27 mouse cellular contexts compared by ENCODE assay signal in the genomic region with DNA sequence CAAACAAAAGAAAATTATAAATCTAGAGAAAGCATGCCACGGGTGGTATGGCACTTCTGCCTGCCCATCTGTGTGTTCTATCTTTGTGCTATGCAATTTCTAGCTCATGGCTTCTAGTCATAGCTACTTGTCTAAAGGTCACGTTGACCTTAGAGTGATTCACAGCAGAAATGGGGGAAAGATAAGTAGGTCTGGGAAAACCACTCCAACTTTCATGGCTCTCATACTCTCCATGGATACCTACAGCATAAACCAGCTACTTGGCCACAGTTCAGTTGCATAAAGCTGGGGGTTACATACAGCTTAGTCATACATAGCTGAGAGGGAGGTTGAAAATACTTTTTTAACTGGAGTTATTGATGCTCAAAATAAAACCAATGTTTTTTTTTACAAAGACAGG.
DNase-seq lines count a peak whose midpoint lies in the region; ATAC-seq and TF ChIP-seq lines count a peak whose summit lies in the region.
"Had no signal": no experiment of that assay in that cellular context is flagged by ENCODE, and none has a peak within 500 bp of the region (broad histone marks: within the 10 kb centered on the region; RNA-seq: fewer than 3 reads in every experiment).

No protein-coding gene starts in this region.

- no peak for DNase-seq in frontal cortex, postnatal 14 days (ENCODE audit: low spot score in 2 of 2)
- DNase-seq in left cerebral cortex, adult 2 months (ENCODE audit: extremely low spot score in 1 of 2, low spot score in 2 of 2), result peak in 1 of 2 experiments; percentile 14
- DNase-seq in left cerebral cortex, adult 11 months (ENCODE audit: low spot score), result no peak
- peak; percentile 67 for DNase-seq in brain, adult 2 months (ENCODE audit: low read depth, low spot score)
- peak; percentile 10 for DNase-seq in right cerebral cortex, postnatal 25 days
- DNase-seq in testis, postnatal 10 days (ENCODE audit: low spot score), result no peak
- DNase-seq: adrenal gland, postnatal 10 days; cerebellum, adult 11 months; cerebellum, adult 9-10 months; cerebellum, postnatal 36 days; gastrocnemius, postnatal 14 days; heart, adult 11 months; heart, postnatal 36 days; kidney, adult 2 months; retina, postnatal 1 day; thymus, postnatal 14 days had no signal

- peak; percentile 92 for ATAC-seq in frontal cortex, adult (ENCODE audit: low TSS enrichment)
- ATAC-seq: forebrain, embryonic 14.5 days; hindbrain, postnatal 0 days; intestine, embryonic 15.5 days; midbrain, embryonic 15.5 days had no signal

- intact Hi-C loops in left cerebral cortex, adult 2 months (cut with DNase I), result loop anchor here (1.0 kb wide), 1 partner anchor 110 kb away; no protein-coding TSS in a partner anchor

- H3K4me3 ChIP-seq in left cerebral cortex, adult 2 months, result no peak overlapping the region
- H3K4me3 ChIP-seq: hindbrain, embryonic 12.5 days; intestine, embryonic 15.5 days; limb, embryonic 13.5 days; lung, embryonic 15.5 days; midbrain, embryonic 10.5 days; midbrain, embryonic 15.5 days; neural tube, embryonic 15.5 days had no signal

- H3K27ac ChIP-seq in left cerebral cortex, adult 2 months, result 0 out of 2 replicates have a peak overlapping the region, but pooled peaks have one; percentile 15
- H3K27ac ChIP-seq: hindbrain, embryonic 12.5 days; hindbrain, postnatal 0 days; intestine, embryonic 15.5 days; kidney, postnatal 0 days; limb, embryonic 13.5 days; lung, embryonic 15.5 days; midbrain, embryonic 10.5 days; midbrain, embryonic 15.5 days; neural tube, embryonic 15.5 days had no signal

- no peak for TF ChIP-seq CTCF in left cerebral cortex, adult 2 months (IDR thresholded peaks at IDR 0.05)

Comparison
In these comparisons a context has a peak if more than half of its experiments do, and no peak if none do; other contexts are left out.
1. DNase-seq: peak in brain, adult 2 months (single experiment) and right cerebral cortex, postnatal 25 days (single experiment); none in frontal cortex, postnatal 14 days (0 of 2), left cerebral cortex, adult 11 months (single experiment) and testis, postnatal 10 days (single experiment).